14 mouse cellular contexts compared by ENCODE assay signal in the genomic region with DNA sequence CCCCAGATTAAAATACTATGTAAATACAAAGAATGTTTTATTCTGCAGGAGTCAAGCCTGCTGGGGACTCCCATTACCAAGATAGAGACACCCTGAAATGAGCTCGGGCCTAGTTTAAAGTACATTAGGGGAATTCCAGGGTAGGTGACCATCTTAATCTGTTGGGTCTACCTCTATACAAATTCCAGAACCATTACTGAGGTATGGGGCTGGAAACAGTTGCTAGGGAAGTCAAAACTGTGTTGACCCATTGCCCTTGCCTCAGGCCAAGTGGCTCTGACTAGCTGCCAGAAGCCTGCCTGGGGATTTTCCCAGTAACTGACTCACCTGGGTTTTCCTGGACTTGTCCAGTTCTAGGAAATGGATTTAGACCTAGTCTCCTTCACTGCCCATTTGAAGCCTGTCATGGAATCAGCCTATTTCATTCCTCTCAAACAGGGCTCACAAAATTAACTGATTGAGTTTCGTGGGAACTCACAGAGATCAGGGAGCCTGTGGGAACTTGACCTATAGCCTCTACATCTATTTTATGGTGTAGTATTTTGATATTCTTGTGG. TPM values are rescaled to one million over a fixed set of nuclear protein-coding genes. Genes with fewer than 3 reads are reported as not detected.
"Had no signal": no experiment of that assay in that cellular context is flagged by ENCODE, and none has a peak within 500 bp of the region (broad histone marks: within the 10 kb centered on the region; RNA-seq: fewer than 3 reads in every experiment).

No protein-coding gene starts in this region.

RNA-seq across cellular contexts. Expression of a gene that starts 8.9 kb away (rescaled TPM):
- polyA plus RNA-seq: lung, adult 2 months; lung, embryonic 15.5 days; lung, postnatal 0 days; macrophage; midbrain, embryonic 11.5 days; midbrain, embryonic 13.5 days; midbrain, embryonic 15.5 days; midbrain, postnatal 0 days; neural tube, embryonic 12.5 days; spleen, adult 2 months; stomach, postnatal 0 days; testis, adult 2 months; thymus, adult 2 months; urinary bladder, adult 2 months had no signal
